Mouse (Mus musculus) retina, embryonic 14.5 days (tissue): ENCODE data around the gene Zbtb22.
"Not testable (repeated sequence)": the region's sequence is repeated elsewhere in the genome, so short reads cannot be mapped to it uniquely, and the experiment has no call there.

ENCODE experiments used
- DNase-seq: peaks from one replicate; pipeline ENCODE4 v3.0.0-alpha.2; 2015; ENCODE audit warnings: low spot score

Zbtb22 gene

DNA sequence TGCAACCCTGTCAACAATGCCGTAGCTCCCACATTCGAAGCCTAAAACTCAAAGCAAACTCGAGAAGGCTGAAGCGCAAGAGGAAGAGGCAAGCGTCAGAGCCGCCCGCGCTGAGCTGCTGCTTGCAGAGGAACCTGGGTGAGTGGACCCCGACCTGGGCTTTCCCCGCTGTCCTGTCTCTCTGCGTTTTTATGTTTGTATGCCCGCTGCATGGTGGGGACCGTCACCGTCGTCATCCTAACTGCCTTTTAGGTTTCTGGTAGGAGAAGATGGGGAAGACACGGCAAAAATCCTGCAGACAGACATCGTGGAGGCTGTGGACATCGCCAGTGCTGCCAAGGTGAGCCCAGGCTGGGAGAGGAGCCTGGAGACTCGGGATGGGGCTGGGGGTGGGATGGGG lies 25.7 kb downstream of the Zbtb22 start:
- no peak for DNase-seq

GRCm38 (mm10) chr17:33943454-33943853 lies 27.8 kb downstream of the Zbtb22 start:
- no peak for DNase-seq

DNA sequence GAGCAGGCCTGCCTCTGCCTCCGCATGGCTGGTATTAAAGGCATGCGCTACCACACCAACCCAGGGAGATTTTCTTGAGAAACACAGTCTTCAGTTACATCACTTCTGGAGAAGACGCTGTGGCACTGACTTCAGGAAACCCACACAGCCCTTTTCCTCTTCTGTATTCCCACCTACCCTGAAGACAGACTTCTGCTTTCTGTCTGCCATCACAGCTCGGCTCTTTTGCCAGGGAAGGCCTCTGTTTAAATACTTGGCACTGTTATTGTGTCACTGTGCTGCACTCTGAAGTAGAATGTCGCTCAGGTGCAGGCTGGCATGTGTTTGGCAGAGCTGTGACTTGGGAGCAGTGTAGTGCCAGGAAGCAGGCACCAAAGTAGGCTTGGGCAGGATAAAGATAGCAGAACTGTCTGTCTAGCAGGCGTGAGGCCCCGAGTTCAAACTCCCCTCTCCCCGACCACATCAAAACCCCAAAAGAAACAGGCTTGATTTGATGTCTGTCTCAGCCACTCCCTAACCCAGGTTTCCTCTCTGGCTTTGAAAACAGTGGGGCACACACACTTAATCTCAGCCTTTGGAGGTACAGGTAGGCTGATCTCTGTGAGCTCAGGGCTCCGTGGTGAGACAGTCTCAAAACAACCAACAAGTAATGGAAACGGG lies 31.9 kb downstream of the Zbtb22 start:
- DNase-seq, result no peak

DNA sequence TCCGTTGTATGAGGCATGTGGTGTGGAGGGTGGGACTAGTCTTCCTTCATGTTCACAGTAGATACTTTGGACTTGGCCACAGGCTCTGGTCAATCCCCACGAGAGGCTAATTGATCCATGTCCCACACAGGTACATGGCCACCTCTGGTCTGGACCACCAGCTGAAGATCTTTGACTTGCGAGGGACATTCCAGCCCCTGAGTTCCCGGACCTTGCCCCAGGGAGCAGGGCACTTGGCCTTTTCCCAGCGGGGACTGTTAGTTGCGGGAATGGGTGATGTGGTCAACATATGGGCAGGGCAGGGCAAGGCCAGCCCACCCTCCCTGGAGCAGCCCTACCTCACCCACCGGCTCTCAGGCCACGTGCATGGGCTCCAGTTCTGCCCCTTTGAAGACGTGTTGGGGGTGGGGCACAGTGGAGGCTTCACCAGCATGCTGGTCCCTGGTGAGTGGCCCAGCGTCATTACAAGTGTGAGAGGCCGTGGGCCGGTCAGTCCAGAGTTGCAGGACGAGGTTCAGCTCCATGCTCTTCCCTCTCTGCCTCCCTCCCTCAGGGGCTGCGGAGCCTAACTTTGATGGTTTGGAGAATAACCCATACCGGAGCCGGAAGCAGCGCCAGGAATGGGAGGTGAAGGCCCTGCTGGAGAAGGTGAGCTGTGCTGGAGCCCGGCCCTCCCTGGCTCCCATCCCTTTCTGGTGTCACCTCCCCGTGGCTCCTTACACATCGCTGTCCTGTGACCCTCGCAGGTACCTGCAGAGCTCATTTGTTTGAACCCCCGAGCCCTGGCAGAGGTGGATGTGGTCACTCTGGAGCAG lies 32.6 kb downstream of the Zbtb22 start:
- DNase-seq, result no peak

- DNase-seq, result no peak
These were observed 33.3 kb downstream of the Zbtb22 start for GRCm38 (mm10) chr17:33948905-33949537.

GRCm38 (mm10) chr17:33950131-33950625 lies 34.5 kb downstream of the Zbtb22 start:
- DNase-seq, result no peak

DNA sequence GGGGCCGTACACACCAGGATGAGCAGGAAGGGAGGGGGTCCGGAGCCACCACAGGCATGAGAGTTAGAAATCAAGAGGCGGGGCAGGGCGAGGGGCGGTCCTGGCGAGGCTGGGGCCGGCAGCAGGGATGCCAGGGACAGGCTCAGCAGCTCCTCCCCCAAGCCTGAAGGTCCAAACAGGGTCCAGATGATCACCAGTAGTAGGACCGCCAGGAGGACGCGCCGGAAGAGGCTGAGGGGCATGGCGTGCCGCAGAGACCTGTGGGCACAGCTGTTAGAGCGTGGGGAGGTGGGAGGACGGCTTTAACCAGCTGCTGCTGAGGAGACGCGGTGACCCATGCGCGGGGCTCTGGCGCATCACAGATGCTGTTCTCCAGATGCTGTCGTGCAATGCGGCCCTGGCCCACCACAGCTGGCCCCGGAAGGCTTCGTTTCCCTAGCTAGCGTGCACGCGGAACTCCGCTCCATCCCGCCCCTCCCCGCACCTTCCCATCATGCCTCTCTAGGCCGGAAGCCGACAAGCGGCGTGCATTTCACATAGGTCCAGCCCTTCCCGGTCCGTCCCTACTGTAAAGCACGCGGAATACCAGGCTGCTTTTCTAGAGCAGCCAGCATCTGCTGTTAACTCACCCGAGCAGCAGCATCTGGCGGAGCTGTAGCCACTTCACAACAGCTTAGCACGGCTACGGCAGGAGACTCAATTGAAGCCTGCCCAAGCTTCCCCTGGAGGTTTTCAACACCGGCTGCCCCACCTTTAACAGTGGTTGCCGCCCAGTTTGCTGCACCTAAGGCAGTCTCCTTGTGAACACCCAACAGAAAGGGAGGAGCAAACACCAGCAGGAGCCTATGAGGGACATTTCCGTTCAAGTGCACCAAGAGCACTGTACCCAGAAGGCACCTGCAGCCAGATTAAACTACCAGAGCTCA lies 35.6 kb downstream of the Zbtb22 start, which contains the start of gene B3galt4:
TSS of gene B3galt4 (minus strand) at position 468 of the 926 bp plus-strand sequence.
- peak; percentile 89 for DNase-seq

- not testable (repeated sequence) for DNase-seq
These were observed 36.3 kb downstream of the Zbtb22 start for GRCm38 (mm10) chr17:33952015-33952414.

GRCm38 (mm10) chr17:33952879-33953278 lies 37.2 kb downstream of the Zbtb22 start:
- no peak for DNase-seq

DNA sequence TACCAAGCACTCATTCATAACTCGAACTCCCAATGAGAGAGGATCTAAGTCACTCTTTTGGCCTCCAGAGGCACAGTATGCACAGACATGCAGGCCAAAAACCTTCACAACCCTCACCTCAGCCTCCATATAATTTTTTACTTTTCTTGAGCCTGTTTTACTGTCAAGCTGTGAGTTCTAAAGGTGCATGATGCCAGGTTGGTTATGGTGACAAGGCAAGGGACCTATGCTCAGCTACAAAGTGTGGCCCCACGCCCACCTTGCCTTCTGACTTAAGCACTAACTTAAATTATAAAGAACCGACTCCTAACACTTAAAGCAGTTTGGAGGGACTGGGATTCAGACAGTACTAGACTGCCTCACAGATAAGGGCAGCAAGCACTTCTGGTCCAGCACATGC lies 37.6 kb downstream of the Zbtb22 start:
- DNase-seq, result no peak

DNA sequence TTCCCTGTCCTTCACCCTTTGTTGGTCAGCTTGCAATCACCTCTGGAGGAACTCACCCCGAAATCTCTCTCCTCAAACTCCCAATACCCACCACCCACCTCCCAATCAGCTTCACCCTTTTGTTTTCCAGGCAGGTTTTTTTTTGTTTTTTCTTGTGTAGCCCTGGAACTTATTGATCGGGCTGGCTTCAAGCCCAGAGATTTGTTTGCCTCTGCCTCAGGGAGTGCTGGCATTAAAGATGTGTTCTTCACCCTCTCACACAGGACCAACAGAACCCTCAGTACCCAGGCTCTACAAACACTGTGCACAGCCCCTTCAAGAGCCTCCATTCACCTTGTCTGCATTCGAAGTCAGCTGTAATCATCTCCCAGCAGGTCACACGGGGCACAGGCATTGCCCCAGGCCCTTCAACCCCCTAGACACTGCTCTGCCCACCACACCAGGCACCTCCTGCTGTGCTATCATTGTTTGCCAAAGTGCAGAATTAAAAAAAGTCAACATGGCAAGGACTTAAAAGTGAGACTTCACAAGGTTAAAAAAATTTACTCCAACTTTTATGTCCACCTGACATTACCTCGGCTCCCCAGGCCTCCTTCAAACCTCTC lies 38.4 kb downstream of the Zbtb22 start:
- DNase-seq, result no peak

GRCm38 (mm10) chr17:33954646-33955554 lies 39.2 kb downstream of the Zbtb22 start:
- no peak for DNase-seq

GRCm38 (mm10) chr17:33955555-33956214 lies 40.0 kb downstream of the Zbtb22 start, which contains the start of the genes Vps52 and Rps18:
TSS of gene Vps52 (plus strand) at chr17:33955812.
TSS of gene Rps18 (minus strand) at chr17:33956001.
- peak; percentile 99 for DNase-seq

DNA sequence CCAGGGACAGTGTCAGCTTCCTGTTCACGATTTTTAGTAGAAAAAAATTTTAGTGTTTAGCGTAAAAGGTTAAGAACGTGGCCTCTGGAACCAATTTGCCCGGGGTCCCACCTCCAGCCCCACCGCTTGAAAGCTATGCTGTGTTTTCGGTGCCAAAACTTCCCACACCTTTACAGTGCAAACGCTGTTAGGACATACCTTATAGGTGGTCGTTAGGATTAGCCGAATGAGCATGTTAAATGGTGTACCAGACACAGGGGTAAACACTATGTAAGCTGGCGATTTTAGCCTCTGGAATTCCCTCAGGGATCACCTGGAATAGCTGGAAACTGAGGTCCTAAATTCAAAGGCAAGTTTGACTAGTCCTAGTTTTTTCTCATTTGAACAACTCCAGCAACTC lies 40.6 kb downstream of the Zbtb22 start:
- DNase-seq, result no peak

- no peak for DNase-seq
These were observed 41.8 kb downstream of the Zbtb22 start for GRCm38 (mm10) chr17:33957493-33957892.

DNA sequence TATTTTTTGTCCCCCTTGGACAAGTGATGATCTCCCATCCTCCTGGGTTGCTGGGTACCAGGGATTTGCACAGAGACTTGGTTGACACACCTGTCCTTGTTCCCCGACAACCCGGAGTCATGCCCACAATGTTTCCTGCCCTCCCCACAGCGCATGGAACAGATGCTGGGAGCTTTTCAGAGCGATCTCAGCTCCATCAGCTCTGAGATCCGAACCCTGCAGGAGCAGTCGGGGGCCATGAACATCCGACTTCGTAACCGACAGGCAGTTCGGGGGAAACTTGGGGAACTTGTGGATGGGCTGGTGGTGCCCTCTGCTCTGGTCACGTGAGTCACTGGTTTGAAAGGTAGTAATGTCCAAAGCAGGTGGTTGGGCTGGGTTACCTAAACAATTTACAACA lies 42.7 kb downstream of the Zbtb22 start:
- no peak for DNase-seq

GRCm38 (mm10) chr17:33959135-33959534 lies 43.4 kb downstream of the Zbtb22 start:
- no peak for DNase-seq

- DNase-seq, result no peak
These were observed 44.2 kb downstream of the Zbtb22 start for GRCm38 (mm10) chr17:33959948-33960347.

- DNase-seq, result no peak
These were observed 47.2 kb downstream of the Zbtb22 start for GRCm38 (mm10) chr17:33962876-33963275.
